Mouse (Mus musculus) lung, embryonic 16.5 days (tissue): ENCODE measurements around the gene Ugt1a10. TPM values are rescaled to one million over a fixed set of nuclear protein-coding genes. Genes with fewer than 3 reads are reported as not detected.
"Not testable (repeated sequence)": the region's sequence is repeated elsewhere in the genome, so short reads cannot be mapped to it uniquely, and the experiment has no call there.

Experiments used
- ATAC-seq: fragments of 200-750 bp; cut with Nextera tagmentation; 2 replicates; pipeline ENCODE4 v1.8.0; 2017; ENCODE audit warnings: low read depth, mild to moderate bottlenecking, moderate library complexity
- H3K27ac ChIP-seq: fragments of 300-500 bp; sonication (generic); 2 replicates; pipeline ENCODE4 v1.5.1; 2014; ENCODE audit warnings: mild to moderate bottlenecking, control low read depth, low read length
- H3K27me3 ChIP-seq: fragments of 300-500 bp; sonication (generic); 2 replicates; pipeline ENCODE4 v1.6.1; 2014; ENCODE audit warnings: low read depth, low read length, mixed read lengths; ENCODE audit not compliant: control insufficient read depth, insufficient read depth
- H3K36me3 ChIP-seq: fragments of 300-500 bp; sonication (generic); 2 replicates; pipeline ENCODE4 v1.6.1; 2014; ENCODE audit warnings: low read length; ENCODE audit not compliant: control insufficient read depth, insufficient read depth
- H3K4me1 ChIP-seq: fragments of 300-500 bp; sonication (generic); replicated peaks from 2 replicates; pipeline ENCODE4 v1.6.1; 2014; ENCODE audit warnings: low read length, mixed read lengths; ENCODE audit not compliant: control insufficient read depth, insufficient read depth
- H3K4me2 ChIP-seq: fragments of 300-500 bp; sonication (generic); 2 replicates; pipeline ENCODE4 v1.6.1; 2014; ENCODE audit warnings: low read depth, low read length, control low read depth
- H3K4me3 ChIP-seq: fragments of 300-500 bp; sonication (generic); 2 replicates; pipeline ENCODE4 v1.5.1; 2014; ENCODE audit warnings: mild to moderate bottlenecking, low read length, control low read depth
- H3K9ac ChIP-seq: fragments of 300-500 bp; sonication (generic); 2 replicates; pipeline ENCODE4 v1.6.1; 2014; ENCODE audit warnings: low read length, control low read depth
- H3K9me3 ChIP-seq: fragments of 300-500 bp; sonication (generic); 2 replicates; pipeline ENCODE4 v1.6.1; 2016; ENCODE audit warnings: low read length; ENCODE audit not compliant: control insufficient read depth
- WGBS: fragments of 180-500 bp; shearing (Covaris S2); extraction: QIAGEN DNeasy Blood & Tissue Kit; methylation state at CpG from one replicate; pipeline ENCODE4 v1.1.7; 2014; 5-methylcytosine and 5-hydroxymethylcytosine counted together
- polyA plus RNA-seq: library from polyadenylated mRNA; unstranded; fragments of >200 nt; fragmentation: Nextera tagmentation; extraction: Ambion mirVana; gene quantifications from 2 replicates; pipeline ENCODE4 v1.2.1, GENCODE M21; 2015

Gene Ugt1a10
- polyA plus RNA-seq, 1 experiment from 2014 or later = not detected

DNA sequence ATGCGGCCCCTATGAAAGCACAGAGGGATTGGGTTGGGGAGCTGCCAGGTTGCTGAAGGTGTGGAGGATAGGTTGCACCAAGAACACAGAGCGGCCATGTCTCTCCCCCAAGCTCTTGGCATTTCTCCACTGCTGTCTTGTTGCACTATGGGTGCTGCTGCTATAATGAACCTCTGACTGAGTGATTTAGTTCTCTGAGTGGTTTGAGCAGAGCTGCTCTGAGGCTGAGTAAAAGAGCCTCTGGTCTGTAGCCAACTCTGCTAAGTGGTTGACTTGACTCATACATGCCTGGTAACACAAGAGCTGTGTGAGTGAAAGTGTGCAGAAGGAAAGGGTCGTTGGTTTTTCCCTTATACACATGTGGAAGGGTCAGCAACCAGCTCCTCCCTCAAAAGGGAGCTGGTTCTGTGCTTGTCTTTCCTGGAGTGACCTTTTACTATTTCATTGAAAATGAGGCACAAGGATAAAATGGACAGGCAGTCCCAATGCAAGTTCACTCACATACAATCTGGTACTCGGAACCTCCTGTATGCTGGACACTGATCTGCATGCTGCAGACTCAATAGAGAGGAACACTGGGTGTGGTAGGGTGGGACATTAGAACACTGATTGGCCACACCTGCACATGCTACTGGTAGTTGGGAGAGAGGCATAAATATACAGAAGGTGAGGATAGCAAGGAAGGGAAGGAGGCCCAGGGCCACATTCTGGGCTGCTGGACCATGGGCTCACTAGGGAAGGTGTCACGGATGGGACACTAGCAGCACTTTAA, 48.7 kb downstream of the Ugt1a10 start:
- peak; percentile 68 for ATAC-seq
- not testable (repeated sequence) for H3K9me3 ChIP-seq, H3K27ac ChIP-seq, H3K9ac ChIP-seq, H3K4me1 ChIP-seq, H3K36me3 ChIP-seq, H3K27me3 ChIP-seq, H3K4me2 ChIP-seq, H3K4me3 ChIP-seq
- 63% methylated on average over 4 of the region's 5 CpGs for WGBS

DNA sequence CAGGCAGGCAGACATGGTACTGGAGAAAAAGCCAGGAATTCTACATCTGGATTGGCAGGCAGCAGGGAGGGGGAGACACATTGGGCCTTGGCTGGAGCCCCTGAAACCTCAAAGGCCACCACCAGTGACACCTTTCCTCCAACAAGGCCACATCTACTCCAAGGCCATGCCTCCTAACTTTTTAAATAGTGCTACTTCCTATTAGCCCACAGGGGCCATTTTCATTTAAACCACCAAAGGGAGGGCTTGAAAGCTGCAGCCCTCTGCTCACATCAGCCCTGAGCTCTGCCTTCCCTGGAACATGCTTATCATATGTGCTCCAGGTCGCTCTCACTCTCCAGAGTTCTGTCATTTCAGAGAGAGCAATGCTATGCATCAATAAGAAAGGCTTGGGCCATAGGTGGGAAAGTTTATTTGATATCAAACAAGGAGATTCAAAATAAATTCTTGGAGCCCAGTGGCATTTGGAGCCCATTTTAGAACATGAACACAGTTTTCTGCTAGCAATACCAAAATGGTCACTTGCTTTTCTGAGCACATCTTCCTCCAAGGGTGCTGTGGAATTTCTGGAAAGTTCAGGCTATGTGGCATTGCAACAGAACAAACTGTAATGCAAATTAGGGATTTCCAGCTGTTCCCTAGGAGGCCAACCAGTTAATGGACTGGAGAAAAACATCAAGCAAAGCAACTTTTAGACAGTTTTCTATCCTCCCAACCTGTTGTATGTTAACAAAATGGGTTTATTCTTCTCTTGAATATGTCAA, 49.7 kb downstream of the Ugt1a10 start:
- 77% methylated on average over 1 of the region's 1 CpGs for WGBS
- Histone ChIP-seq H3K27ac (no peak overlapping the region), H3K4me3 (no peak overlapping the region), H3K36me3 (no peaks in the 10 kb centered on the region), H3K9me3 (no peaks in the 10 kb centered on the region), H3K4me2 (no peak overlapping the region), H3K9ac (no peak overlapping the region), H3K27me3 (no peaks in the 10 kb centered on the region), H3K4me1 (no peaks in the 10 kb centered on the region)
- ATAC-seq = no peak

DNA sequence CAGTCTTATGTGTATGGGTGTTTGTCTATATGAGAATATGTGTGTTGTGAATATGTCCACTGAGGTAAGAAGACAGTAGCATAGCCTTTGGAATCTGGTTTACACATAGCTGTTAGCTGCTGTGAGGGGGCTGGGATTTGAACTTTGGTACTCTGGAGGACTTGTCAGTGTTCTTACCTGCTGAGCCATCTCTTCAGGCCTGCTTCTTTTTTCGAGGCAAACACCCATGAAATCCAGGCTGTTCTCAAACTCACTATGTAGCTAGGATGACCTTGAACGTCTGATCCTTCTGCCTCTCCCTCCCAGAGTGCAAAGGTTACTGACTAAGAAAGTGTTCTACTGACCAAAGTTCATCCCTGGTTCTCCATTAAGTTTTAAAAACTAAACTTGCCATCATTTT, 50.5 kb downstream of the Ugt1a10 start:
- ATAC-seq = no peak
- no peaks in the 10 kb centered on the region for H3K27me3 ChIP-seq
- no peaks in the 10 kb centered on the region for H3K36me3 ChIP-seq
- H3K9ac ChIP-seq = no peak overlapping the region
- H3K4me1 ChIP-seq = no peaks in the 10 kb centered on the region
- H3K9me3 ChIP-seq = no peaks in the 10 kb centered on the region
- no peak overlapping the region for H3K4me2 ChIP-seq
- H3K4me3 ChIP-seq = no peak overlapping the region
- H3K27ac ChIP-seq = no peak overlapping the region
- WGBS = 48% methylated on average over 2 of the region's 2 CpGs

DNA sequence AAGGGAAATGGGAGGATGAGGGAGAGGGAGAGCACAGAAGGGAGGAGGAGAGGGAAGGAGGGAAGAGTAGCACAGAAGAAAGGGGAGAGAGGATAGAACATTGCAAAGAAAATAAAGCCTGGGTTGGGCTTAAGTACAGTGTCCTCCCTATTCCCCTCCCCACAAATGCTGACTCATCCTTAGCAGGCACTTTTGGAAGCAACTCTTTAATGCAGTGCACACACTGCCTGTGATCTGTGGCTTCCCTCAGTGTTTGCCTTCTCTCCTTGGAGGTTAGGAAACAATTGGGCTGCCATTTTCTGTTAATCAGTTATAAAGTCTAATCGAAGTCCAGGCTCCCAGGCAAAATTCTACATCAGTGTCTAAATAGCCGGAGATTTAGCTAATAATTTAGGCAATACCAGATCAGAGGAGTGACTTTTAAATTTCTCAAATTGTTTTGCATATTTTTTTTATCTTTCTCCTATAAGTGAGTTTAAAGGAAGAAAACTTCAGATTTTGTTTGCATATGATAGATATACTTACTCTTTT, 53.9 kb downstream of the Ugt1a10 start:
- not testable (repeated sequence) for H3K27me3 ChIP-seq, H3K4me1 ChIP-seq, H3K9me3 ChIP-seq, H3K4me2 ChIP-seq, H3K4me3 ChIP-seq, H3K36me3 ChIP-seq, H3K27ac ChIP-seq, H3K9ac ChIP-seq
- WGBS = 59% methylated on average over 2 of the region's 2 CpGs
- ATAC-seq = peak; percentile 56

DNA sequence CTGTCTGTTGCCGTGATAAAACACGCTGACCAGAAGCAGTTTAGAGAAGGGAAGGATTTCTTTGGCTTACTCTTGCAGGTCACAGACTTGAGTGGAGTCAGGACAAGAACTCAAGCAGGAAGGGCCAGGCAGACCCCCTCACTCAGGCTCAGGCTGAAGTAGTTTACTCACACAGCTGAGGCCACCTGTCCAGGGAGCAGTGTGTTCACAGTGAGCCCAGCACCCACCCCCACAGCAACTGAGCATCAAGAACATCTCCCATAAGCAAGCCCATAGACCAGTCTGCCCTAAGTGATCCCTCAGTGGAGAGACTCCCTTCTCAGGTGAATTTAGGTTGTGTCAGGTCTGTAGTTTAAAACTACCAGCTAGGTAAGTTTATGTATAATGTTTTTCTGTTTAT, 54.4 kb downstream of the Ugt1a10 start:
- H3K36me3 ChIP-seq = not testable (repeated sequence)
- 50% methylated on average over 2 of the region's 2 CpGs for whole genome bisulfite sequencing

DNA sequence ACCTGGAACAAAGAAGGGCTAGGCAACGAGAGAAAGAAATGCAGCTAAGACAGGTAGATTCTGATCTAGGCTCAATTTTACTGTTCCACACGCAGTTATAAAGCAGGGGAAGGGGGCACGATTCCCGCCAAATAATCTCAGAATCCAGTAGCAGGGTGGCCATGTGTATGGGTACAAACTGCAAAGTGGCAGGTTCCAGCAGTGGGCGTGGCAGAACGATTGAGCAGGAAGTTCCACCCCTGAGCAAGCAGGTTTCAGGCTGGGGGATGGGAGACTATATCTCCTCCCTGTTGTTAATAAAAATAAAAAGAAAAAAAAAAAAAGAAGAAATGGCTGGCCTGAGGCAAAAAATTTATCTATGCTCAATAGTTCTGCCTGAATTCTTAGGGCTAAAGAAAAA, 57.6 kb downstream of the Ugt1a10 start:
- H3K9me3 ChIP-seq, H3K4me3 ChIP-seq, H3K9ac ChIP-seq, H3K4me1 ChIP-seq, H3K36me3 ChIP-seq, H3K27ac ChIP-seq, H3K4me2 ChIP-seq, H3K27me3 ChIP-seq, ATAC-seq: not testable (repeated sequence)
- 91% methylated on average over 6 of the region's 6 CpGs for WGBS

More for the DNA sequence above, 54.4 kb downstream of the Ugt1a10 start:
- not testable (repeated sequence) for H3K27ac ChIP-seq, H3K4me1 ChIP-seq, H3K9ac ChIP-seq, H3K9me3 ChIP-seq, H3K4me2 ChIP-seq, ATAC-seq, H3K27me3 ChIP-seq, H3K4me3 ChIP-seq

DNA sequence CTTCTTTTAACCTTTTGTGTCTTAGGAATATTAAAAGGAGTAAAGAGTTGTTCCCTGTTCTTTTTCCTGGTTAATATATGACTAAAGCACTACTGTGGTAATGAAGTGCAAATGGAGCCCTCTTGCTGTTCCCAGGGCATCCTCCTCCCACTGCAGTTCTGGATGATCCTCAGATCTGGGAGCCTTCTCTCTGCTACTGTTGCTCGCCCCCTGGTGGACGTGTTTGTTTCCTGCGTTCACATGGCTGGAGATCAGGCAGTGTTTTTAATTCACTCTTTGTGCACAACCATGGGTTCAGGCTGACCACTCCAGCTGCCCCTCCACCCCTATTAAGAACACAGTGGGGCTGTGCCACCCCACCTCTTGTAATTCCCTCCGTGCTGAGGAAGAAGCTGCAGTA, 65.4 kb downstream of the Ugt1a10 start:
- 14% methylated on average over 3 of the region's 4 CpGs for WGBS
- H3K9ac ChIP-seq, H3K36me3 ChIP-seq, H3K27ac ChIP-seq, H3K4me1 ChIP-seq, H3K4me2 ChIP-seq, H3K9me3 ChIP-seq, H3K4me3 ChIP-seq, H3K27me3 ChIP-seq: not testable (repeated sequence)
- peak; percentile 52; the same call in 1 of the 2 replicates for ATAC-seq

DNA sequence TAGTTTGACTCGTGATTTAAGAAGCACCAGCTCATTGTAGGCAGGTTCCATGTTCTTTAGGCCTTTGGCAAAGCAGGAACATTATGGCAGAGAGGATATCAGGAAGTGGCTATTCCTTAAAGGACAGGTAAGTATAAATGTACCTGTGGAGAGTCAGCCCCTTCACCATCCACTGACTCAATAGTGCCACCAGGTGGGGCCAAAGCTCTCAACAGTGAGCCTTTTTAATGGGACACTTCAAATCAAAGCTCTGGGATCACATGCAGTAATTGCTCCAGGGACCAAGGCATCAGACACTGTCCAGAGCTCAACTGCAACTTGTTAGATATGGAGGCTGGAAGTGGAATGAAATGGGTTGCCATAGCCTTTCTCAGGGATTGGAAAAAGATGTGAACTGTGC, 66.3 kb downstream of the Ugt1a10 start:
- H3K9ac ChIP-seq, ATAC-seq, H3K36me3 ChIP-seq, H3K4me1 ChIP-seq, H3K4me3 ChIP-seq, H3K4me2 ChIP-seq, H3K27me3 ChIP-seq, H3K9me3 ChIP-seq, H3K27ac ChIP-seq: not testable (repeated sequence)
- WGBS = no CpG with 5 or more reads among the region's 1 CpGs

DNA sequence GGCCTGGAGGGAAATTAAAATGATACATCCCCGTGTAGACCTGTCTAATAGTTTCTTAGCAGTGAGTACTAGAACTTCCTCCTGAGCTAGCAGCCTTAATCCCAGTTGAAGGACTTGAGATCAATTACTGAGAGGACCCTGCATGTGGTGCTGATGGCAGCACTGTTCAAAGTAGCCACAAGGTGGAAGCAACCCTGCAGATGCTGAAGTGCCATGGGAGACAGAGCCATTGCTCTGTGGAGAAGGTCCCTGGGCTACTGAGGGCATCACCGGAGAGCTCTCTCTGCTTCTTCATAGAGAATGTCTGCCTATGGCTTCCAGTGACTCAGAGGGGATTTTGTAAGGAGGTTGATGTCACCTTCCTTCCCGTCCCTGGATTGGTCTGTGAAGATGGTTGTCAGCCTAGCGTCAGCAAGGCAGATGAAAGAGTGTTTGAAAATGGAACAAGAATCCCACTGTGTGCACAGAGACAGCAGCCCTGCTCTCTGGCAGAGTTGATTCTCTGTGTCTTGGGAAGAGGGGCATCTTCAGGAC, 70.7 kb downstream of the Ugt1a10 start:
- not testable (repeated sequence) for H3K4me1 ChIP-seq, H3K9me3 ChIP-seq, H3K27ac ChIP-seq, H3K36me3 ChIP-seq, H3K9ac ChIP-seq, ATAC-seq, H3K4me3 ChIP-seq, H3K4me2 ChIP-seq, H3K27me3 ChIP-seq
- WGBS = 71% methylated on average over 3 of the region's 4 CpGs
